Mouse (Mus musculus): Measurements from ENCODE around the gene Adamtsl1. TPM values are rescaled to one million over a fixed set of nuclear protein-coding genes. Genes with fewer than 3 reads are reported as not detected.

The Adamtsl1 gene
- polyA plus RNA-seq, 1 experiment from 2014 or later, result 3.1 TPM

DNA sequence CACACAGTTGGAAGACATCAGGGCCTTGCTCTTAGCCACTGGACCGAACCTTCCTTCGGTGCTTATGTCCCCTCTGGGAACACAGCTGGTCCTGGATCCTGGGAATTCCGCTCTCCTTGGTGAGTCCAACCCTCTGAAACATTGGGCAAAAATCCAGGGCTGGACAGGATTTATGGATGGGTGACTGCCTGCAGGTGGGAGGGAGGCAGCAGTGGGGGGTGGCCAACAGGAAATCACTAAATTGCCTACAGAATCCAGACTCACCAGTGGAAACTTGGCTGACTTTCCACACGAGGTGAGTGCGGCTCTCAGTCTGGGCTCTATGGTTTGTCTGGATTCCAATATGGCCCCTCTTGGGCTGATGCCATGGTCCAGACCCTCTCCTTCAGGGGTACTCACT lies 874.5 kb downstream of the Adamtsl1 start:
- TF ChIP-seq CTCF (IDR thresholded peaks at IDR 0.05; ENCODE audit: low read depth), result no peak
- Histone ChIP-seq H3K4me3 (ENCODE audit: low read depth, low read length) (no peak overlapping the region), H3K36me3 (ENCODE audit: control insufficient read depth, insufficient read depth) (no peaks in the 10 kb centered on the region), H3K4me1 (replicated peaks; ENCODE audit: control insufficient read depth, insufficient read depth, low read length) (no peaks in the 10 kb centered on the region), H3K4me2 (replicated peaks; ENCODE audit: low read depth) (no peak overlapping the region), H3K27ac (ENCODE audit: low read depth, low read length) (no peak overlapping the region), H3K9me3 (ENCODE audit: control insufficient read depth) (no peaks in the 10 kb centered on the region), H3K27me3 (replicated peaks; ENCODE audit: control insufficient read depth, insufficient read depth, low read length) (no peaks in the 10 kb centered on the region), H3K9ac (ENCODE audit: low read depth, low read length) (no peak overlapping the region)
- ATAC-seq, result no peak
- WGBS, result 64% methylated on average over 5 of the region's 5 CpGs

DNA sequence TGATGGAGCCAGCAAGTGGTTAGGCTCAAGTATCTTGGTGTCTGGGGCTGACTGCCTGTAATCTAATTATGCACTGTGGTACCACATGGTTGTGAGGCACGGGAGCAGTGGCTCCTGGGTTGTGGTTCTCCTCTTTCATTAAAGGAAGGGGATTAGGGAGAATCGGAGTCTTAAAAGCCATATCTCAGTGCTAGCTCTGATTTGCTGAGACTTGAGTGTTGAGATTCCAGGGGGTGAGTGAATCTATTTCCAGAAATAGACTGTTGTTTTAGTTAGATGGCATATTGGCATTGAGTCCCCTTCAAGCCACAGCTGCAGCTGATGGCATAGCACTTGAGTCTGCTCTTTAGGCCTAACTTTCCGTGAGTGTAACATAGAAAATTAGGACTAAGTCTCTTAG lies 877.2 kb downstream of the Adamtsl1 start:
- no peaks in the 10 kb centered on the region for H3K27me3 ChIP-seq (replicated peaks; ENCODE audit: control insufficient read depth, insufficient read depth, low read length)
- no peak overlapping the region for H3K4me2 ChIP-seq (replicated peaks; ENCODE audit: low read depth)
- no peak overlapping the region for H3K9ac ChIP-seq (ENCODE audit: low read depth, low read length)
- ATAC-seq, result no peak
- no peak overlapping the region for H3K4me3 ChIP-seq (ENCODE audit: low read depth, low read length)
- no peaks in the 10 kb centered on the region for H3K9me3 ChIP-seq (ENCODE audit: control insufficient read depth)
- H3K4me1 ChIP-seq (replicated peaks; ENCODE audit: control insufficient read depth, insufficient read depth, low read length), result no peaks in the 10 kb centered on the region
- WGBS, result 64% methylated on average over 3 of the region's 3 CpGs
- no peaks in the 10 kb centered on the region for H3K36me3 ChIP-seq (ENCODE audit: control insufficient read depth, insufficient read depth)
- H3K27ac ChIP-seq (ENCODE audit: low read depth, low read length), result no peak overlapping the region
- no peak for TF ChIP-seq CTCF (IDR thresholded peaks at IDR 0.05; ENCODE audit: low read depth)

DNA sequence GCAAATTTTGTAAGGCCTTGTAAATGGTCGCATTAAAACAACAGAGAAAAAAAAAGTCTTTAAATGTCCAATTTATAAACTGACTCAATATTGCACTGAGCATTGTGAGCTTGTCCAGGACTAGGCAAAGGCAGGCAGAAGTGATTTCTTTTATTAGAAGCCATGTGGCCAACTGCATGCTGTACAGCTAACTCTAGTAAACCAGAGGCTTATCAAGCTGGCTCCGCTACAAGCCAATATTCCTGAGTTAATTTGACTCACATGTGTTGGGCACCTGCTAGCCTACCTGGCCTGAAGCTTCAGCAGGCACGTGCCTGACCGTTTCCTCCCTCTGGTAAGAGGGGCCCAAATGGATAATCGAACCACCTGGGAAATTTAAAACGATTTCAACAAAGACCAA lies 881.7 kb downstream of the Adamtsl1 start:
- 84% methylated on average over 6 of the region's 6 CpGs for WGBS

DNA sequence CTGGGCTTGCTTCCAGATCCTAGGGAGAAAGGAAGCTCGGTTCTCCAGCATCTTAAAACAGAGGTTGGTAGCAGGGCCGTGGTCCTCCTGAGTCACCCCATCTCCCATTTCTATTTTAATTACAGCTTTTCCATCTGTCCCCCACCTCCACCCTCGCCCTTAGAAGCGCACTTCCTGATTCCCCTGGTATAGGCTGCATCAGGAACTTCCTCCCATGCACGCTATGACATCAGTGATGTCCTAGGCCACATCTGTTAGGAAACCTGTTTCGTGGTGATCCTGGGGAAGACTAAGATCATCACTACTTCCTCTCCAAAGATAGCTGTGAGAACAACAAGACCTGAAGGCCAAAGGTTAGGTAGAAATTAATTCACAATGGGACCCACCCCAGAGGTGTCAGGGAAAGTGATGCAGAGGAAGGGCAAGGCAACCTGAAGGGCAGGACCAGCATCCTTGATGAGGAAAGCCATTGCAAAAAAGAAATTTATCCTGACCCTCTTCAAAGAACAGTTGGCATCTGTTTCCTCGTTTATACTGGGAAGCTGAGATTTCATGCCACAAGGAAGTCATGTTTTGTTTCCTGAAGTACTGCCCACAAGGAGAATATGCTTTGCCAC lies 882.8 kb downstream of the Adamtsl1 start:
- TF ChIP-seq CTCF (IDR thresholded peaks at IDR 0.05; ENCODE audit: low read depth), result no peak
- no peak overlapping the region for H3K27ac ChIP-seq (ENCODE audit: low read depth, low read length)
- H3K9ac ChIP-seq (ENCODE audit: low read depth, low read length), result no peak overlapping the region
- H3K9me3 ChIP-seq (ENCODE audit: control insufficient read depth), result no peaks in the 10 kb centered on the region
- H3K4me2 ChIP-seq (replicated peaks; ENCODE audit: low read depth), result no peak overlapping the region
- 66% methylated on average over 7 of the region's 7 CpGs for whole genome bisulfite sequencing
- no peak for ATAC-seq
- H3K36me3 ChIP-seq (ENCODE audit: control insufficient read depth, insufficient read depth), result no peaks in the 10 kb centered on the region
- H3K27me3 ChIP-seq (replicated peaks; ENCODE audit: control insufficient read depth, insufficient read depth, low read length), result no peaks in the 10 kb centered on the region
- no peak overlapping the region for H3K4me3 ChIP-seq (ENCODE audit: low read depth, low read length)
- no peaks in the 10 kb centered on the region for H3K4me1 ChIP-seq (replicated peaks; ENCODE audit: control insufficient read depth, insufficient read depth, low read length)

More for the DNA sequence above, 881.7 kb downstream of the Adamtsl1 start:
- no peaks in the 10 kb centered on the region for H3K27me3 ChIP-seq (replicated peaks; ENCODE audit: control insufficient read depth, insufficient read depth, low read length)
- TF ChIP-seq CTCF (IDR thresholded peaks at IDR 0.05; ENCODE audit: low read depth), result no peak
- H3K4me1 ChIP-seq (replicated peaks; ENCODE audit: control insufficient read depth, insufficient read depth, low read length), result no peaks in the 10 kb centered on the region
- H3K4me2 ChIP-seq (replicated peaks; ENCODE audit: low read depth), result no peak overlapping the region
- no peak overlapping the region for H3K4me3 ChIP-seq (ENCODE audit: low read depth, low read length)
- H3K36me3 ChIP-seq (ENCODE audit: control insufficient read depth, insufficient read depth), result no peaks in the 10 kb centered on the region
- ATAC-seq, result no peak
- no peak overlapping the region for H3K27ac ChIP-seq (ENCODE audit: low read depth, low read length)
- no peak overlapping the region for H3K9ac ChIP-seq (ENCODE audit: low read depth, low read length)
- no peaks in the 10 kb centered on the region for H3K9me3 ChIP-seq (ENCODE audit: control insufficient read depth)

DNA sequence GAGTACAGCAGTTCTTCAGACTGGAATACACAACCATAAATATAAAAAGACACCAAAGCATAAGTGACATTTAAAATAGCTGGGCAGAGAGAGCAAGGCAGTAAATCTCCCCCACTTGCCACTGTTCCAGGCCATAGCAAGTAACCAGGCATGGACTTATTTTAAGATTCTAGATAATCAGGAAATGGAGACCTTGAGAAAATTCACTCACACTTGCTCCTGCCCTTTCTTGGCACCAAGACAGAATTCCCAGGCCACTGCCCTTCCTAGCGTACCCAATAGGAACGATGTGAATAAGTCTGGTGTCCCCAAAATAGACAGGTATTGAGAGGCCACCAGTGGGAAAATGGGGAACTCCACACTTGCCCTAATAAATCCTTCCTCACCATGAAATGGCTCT lies 883.5 kb downstream of the Adamtsl1 start:
- Histone ChIP-seq H3K4me1 (replicated peaks; ENCODE audit: control insufficient read depth, insufficient read depth, low read length) (no peaks in the 10 kb centered on the region), H3K36me3 (ENCODE audit: control insufficient read depth, insufficient read depth) (no peaks in the 10 kb centered on the region), H3K4me3 (ENCODE audit: low read depth, low read length) (no peak overlapping the region), H3K9ac (ENCODE audit: low read depth, low read length) (no peak overlapping the region), H3K9me3 (ENCODE audit: control insufficient read depth) (no peaks in the 10 kb centered on the region), H3K27me3 (replicated peaks; ENCODE audit: control insufficient read depth, insufficient read depth, low read length) (no peaks in the 10 kb centered on the region), H3K27ac (ENCODE audit: low read depth, low read length) (no peak overlapping the region), H3K4me2 (replicated peaks; ENCODE audit: low read depth) (no peak overlapping the region)
- TF ChIP-seq CTCF (IDR thresholded peaks at IDR 0.05; ENCODE audit: low read depth), result no peak
- WGBS, result 52% methylated on average over 2 of the region's 2 CpGs
- ATAC-seq, result no peak

DNA sequence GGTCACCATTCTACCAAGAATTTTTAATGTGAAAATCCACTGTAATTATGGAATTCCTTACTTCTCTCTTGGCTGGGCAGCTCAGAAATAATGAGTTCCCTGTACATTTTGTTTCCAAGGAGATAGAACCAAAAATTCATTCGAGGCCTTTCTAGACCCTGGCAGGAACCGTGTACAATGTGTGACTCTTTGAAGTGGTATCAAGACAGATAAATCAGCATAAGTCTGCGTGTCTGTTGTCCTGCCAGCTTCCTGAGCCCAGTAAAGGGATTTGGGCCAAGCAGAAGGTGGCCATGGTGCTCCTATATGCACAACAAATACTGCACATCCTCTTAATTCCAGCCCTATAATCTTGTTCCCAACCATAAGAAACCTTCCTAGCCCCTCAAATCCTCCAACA lies 887.1 kb downstream of the Adamtsl1 start:
- Histone ChIP-seq H3K4me1 (replicated peaks; ENCODE audit: control insufficient read depth, insufficient read depth, low read length) (no peaks in the 10 kb centered on the region), H3K27me3 (replicated peaks; ENCODE audit: control insufficient read depth, insufficient read depth, low read length) (no peaks in the 10 kb centered on the region), H3K4me3 (ENCODE audit: low read depth, low read length) (no peak overlapping the region), H3K27ac (ENCODE audit: low read depth, low read length) (no peak overlapping the region), H3K36me3 (ENCODE audit: control insufficient read depth, insufficient read depth) (no peaks in the 10 kb centered on the region), H3K4me2 (replicated peaks; ENCODE audit: low read depth) (no peak overlapping the region), H3K9ac (ENCODE audit: low read depth, low read length) (no peak overlapping the region), H3K9me3 (ENCODE audit: control insufficient read depth) (no peaks in the 10 kb centered on the region)
- TF ChIP-seq CTCF (IDR thresholded peaks at IDR 0.05; ENCODE audit: low read depth), result no peak
- 71% methylated on average over 3 of the region's 3 CpGs for WGBS
- no peak for ATAC-seq

Data from intestine, postnatal 0 days (tissue).